Mouse (Mus musculus) embryonic fibroblast, embryonic 13.5 days (primary cell): ENCODE results near the gene Enox1. TPM values are rescaled to one million over a fixed set of nuclear protein-coding genes. Genes with fewer than 3 reads are reported as not detected.

Experiments used
- H3K27ac ChIP-seq: 2 replicates; pipeline ENCODE4 v1.5.1; 2012; ENCODE audit warnings: low read length, control low read depth, inconsistent platforms; ENCODE audit not compliant: insufficient read depth
- H3K4me1 ChIP-seq: 2 replicates; pipeline ENCODE4 v1.6.1; 2011; ENCODE audit warnings: low read length; ENCODE audit not compliant: control insufficient read depth, insufficient read depth
- H3K4me3 ChIP-seq: 2 replicates; pipeline ENCODE4 v1.5.1; 2011; ENCODE audit warnings: mild to moderate bottlenecking, control low read depth, low read length; ENCODE audit not compliant: insufficient read depth
- CTCF ChIP-seq: IDR thresholded peaks from 2 replicates; pipeline ENCODE4 v1.5.1; 2011; ENCODE audit warnings: mild to moderate bottlenecking, control low read depth, low read length, moderate library complexity, borderline replicate concordance; ENCODE audit not compliant: insufficient read depth
- POLR2A ChIP-seq: IDR thresholded peaks from 2 replicates; pipeline ENCODE4 v1.6.1; 2011; ENCODE audit warnings: low read depth, mild to moderate bottlenecking, control low read depth, low read length, moderate library complexity
- polyA plus RNA-seq: library from polyadenylated mRNA; stranded (reverse); fragments of >200 nt; gene quantifications from 2 replicates; pipeline ENCODE4 v1.2.4, GENCODE M21; 2011; ENCODE audit warnings: low read depth; ENCODE audit not compliant: missing spikeins, insufficient read length

The Enox1 gene
- polyA plus RNA-seq, 1 experiment, result 7.0 TPM

DNA sequence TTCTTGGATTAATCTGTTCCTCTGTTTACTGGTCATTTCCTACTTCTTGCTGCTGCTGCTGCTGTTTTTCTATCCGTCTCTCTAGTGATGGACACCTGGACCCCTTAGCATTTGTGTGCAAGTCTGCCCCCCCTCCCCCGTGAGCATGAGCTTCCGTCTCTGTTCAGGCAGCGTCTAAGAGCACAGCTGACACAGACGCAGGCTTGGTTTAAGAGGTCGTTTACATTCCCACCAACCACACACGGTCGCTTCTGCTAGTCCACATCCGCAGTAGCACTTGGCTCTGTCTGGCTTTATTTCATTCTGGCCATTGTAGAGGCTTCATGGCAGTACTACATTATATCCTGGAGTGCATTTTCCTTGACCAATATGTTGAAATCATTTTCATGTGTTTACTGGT, 301.7 kb downstream of the Enox1 start:
- TF ChIP-seq CTCF, result no peak
- TF ChIP-seq POLR2A, result no peak
- Histone ChIP-seq H3K4me1 (no peaks in the 10 kb centered on the region), H3K27ac (no peak overlapping the region), H3K4me3 (no peak overlapping the region)

DNA sequence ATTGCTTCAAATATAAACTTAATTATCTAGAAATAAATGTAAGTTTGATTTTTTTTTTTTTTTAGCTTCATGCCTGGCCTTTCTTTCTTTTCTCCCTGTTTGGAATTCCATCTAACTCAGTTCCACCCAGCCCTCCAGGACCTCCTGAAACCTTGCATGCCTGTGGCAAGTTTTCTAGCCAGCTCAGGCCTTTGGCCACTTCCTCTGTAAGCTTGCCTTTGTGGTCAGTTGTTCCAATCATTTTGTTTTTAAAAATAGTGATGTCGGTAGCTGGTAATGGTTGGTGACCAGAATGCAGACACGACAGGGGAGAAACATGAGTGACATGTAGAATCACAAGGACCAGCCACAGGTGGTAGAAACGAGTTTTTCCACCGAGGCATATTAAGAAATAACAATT, 307.4 kb downstream of the Enox1 start:
- H3K4me3 ChIP-seq, result no peak overlapping the region
- TF ChIP-seq POLR2A (no peak), CTCF (no peak)
- H3K4me1 ChIP-seq, result peaks cover 7% of the 10 kb centered on the region; the same call in 1 of the 2 replicates
- H3K27ac ChIP-seq, result peak overlapping the region; percentile 78; the same call in 1 of the 2 replicates

DNA sequence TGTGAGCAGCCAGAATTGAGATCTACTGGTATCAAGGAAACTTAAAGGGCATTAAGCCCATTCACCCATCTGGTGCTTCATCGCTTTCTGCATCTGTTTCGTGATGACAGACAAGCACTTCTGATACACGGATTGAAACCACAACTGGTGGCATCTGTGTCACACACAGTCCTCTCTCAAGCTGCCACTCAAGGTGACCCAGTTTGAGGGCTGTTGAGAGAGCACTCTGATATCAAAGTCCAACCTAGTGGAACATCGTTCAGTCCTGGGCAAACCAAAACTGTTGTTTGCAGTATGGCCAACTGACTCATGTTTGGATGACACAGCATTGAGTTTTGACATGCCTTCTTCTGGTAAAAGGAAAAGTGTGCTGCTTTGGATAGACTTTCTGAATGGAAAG, 308.2 kb downstream of the Enox1 start:
- Histone ChIP-seq H3K4me3 (no peak overlapping the region), H3K27ac (0 out of 2 replicates have a peak overlapping the region, but pooled peaks have one; percentile 20), H3K4me1 (peaks cover 7% of the 10 kb centered on the region; the same call in 1 of the 2 replicates)
- TF ChIP-seq POLR2A (no peak), CTCF (no peak)

DNA sequence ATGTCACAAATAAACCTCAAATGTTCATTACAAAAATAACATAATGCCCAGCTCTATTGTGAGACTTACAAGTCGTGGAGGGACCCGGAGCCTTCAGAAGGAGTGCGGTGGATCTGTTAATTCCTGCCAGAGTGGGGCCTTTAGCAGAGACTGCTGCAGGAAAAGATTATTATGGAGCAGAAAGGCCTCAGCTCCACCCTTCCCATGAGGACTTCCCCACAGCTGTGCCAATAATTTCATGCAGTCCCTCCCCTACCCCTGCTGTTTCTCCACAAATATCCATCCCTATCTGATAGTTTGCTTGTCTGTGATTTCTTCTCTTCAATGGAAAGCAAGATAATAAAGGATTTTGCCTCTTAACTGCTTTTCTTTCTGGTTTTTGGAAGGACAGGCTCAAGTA, 314.0 kb downstream of the Enox1 start:
- Histone ChIP-seq H3K4me1 (peaks cover 2% of the 10 kb centered on the region; the same call in 1 of the 2 replicates), H3K4me3 (no peak overlapping the region), H3K27ac (no peak overlapping the region)
- TF ChIP-seq POLR2A (no peak), CTCF (no peak)

DNA sequence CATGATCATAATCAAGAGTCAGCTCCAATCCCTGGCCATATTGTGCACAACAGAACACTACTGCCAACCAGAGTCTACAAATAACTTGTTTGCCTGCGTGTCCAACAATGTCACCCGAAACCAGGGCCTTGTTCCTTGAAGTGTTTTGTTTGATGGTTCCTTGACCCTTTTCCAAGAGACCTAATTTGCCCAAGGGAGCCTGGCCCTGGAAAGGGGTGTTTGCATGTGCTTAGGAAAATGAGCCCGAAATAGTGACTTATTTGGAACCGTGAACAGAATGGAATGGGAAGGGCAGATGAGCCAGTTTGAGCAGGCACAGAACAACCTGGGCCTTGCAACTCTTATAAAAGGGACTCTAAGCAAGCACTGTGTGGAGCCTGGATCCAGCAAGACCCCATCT, 316.9 kb downstream of the Enox1 start:
- no peak for TF ChIP-seq CTCF
- TF ChIP-seq POLR2A, result no peak
- H3K4me1 ChIP-seq, result no peaks in the 10 kb centered on the region
- H3K27ac ChIP-seq, result no peak overlapping the region
- H3K4me3 ChIP-seq, result no peak overlapping the region

DNA sequence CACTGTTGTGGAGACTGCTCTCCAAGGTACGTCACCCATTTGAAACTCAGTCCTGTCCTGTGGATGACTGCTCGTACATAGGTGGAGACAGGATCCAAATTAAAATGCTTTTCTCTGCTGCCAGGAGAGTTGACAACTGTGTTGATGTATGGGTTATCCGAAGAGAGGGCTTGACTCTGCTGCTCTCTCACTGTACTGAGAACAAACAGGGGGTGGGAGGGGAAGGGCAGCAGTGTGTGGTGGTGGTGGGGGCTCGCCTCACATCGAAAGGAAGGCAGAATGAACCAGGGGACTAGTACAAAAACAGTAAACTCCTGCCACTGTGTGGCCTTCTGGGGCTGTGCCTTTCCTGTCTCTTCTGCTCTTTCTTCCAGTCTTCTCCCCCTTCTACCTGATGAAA, 317.5 kb downstream of the Enox1 start:
- TF ChIP-seq POLR2A, result no peak
- no peak for TF ChIP-seq CTCF
- no peak overlapping the region for H3K4me3 ChIP-seq

DNA sequence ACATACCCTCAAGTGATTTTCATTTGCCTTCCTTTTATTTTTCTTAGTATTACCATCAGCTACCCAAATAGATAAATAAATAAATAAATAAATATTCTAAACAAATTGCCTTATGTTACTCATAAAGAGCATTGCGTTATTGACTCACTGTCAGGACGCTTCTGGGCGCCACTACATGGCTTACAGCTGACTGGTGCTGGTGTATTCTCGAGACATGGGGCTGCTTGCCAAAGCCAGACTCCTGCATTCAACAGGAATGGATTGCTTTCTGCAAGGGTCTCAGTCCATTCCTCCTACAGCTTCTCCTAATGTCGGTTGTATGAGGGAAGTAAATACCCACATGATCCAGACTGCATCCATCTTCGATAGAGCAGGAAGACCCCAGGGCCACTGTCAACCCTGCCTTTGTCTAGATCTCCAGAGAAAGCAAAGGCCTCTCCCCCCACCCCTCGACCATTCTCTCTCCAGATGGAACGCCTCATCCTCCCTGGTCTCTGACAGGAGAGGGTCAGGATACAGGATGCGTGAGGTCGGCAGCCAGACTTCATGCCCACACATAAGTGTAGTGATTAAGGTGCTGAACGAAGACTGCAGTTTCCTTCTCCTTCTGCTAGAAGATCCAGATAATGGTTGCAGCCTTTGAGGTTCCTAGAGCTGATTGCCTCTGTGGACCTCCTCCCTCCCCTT, 318.7 kb downstream of the Enox1 start:
- Histone ChIP-seq H3K4me3 (no peak overlapping the region), H3K4me1 (no peaks in the 10 kb centered on the region), H3K27ac (no peak overlapping the region)
- TF ChIP-seq CTCF (no peak), POLR2A (no peak)

More for the DNA sequence above, 317.5 kb downstream of the Enox1 start:
- H3K27ac ChIP-seq, result no peak overlapping the region
- H3K4me1 ChIP-seq, result no peaks in the 10 kb centered on the region

DNA sequence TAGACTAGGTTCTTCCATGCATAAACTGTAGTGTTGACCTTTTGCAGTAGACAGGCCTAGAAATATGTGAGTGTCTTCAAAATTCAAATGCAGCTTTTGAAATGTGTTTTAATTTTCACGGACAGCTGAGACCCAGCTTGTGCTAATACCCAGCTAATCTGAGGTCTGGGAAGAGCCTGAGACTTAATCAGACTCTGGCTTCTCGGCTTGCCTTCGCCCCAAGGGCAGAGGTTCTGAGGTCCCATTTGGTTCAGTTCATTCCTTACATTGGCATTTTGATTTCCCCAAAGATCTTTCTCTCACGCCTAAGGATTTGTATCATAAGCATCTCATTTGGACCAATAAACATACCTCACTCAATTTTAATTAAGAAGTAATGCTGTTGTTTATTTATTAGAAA, 321.1 kb downstream of the Enox1 start:
- Histone ChIP-seq H3K4me1 (no peaks in the 10 kb centered on the region), H3K4me3 (no peak overlapping the region)
- TF ChIP-seq CTCF (no peak), POLR2A (no peak)

DNA sequence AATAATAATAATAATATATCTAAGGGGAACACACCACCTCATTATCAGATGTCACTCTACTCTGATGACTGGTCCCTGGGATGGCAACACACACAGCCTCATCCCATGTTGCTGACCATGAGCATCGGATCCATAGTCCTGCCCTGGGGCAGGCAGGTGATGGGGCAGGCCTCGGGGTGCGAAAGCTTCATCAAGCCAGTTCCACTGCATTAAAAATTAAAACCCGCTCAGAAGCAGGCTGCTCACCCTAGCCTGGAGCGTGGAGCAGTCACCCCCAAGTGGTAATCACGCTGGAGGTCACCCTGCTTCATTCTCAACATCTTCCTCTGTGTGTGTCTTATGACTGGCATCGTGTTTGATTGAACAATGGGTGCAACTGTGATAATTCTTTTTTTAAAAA, 321.6 kb downstream of the Enox1 start:
- Histone ChIP-seq H3K4me1 (no peaks in the 10 kb centered on the region), H3K4me3 (no peak overlapping the region), H3K27ac (no peak overlapping the region)
- TF ChIP-seq POLR2A, result no peak
- TF ChIP-seq CTCF, result no peak

More for the DNA sequence above, 321.1 kb downstream of the Enox1 start:
- no peak overlapping the region for H3K27ac ChIP-seq

DNA sequence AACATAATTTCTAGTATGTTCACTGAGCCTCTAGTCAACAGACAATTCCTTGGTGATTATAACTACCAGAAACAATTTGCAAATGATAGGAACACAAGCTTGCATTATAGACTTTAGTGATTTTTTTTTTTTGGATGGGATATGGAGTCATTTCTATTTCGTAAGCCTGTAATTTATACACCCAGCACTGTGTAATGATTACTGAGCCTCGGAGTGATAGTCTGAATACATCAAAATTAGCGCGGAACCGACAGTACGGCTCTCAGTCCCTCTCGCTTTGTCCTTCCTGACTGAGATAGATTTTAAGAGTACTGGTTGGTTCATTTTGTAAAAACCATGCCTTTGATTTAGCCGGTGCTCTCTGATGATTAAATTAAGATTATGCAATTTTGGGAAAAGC, 322.1 kb downstream of the Enox1 start:
- TF ChIP-seq CTCF (no peak), POLR2A (no peak)
- no peak overlapping the region for H3K4me3 ChIP-seq
- H3K4me1 ChIP-seq, result no peaks in the 10 kb centered on the region
- H3K27ac ChIP-seq, result no peak overlapping the region
